Mouse (Mus musculus) mouse trophoblast stem cell (cell line): Measurements from ENCODE around the gene N4bp2l2.
"Not testable (repeated sequence)": the region's sequence is repeated elsewhere in the genome, so short reads cannot be mapped to it uniquely, and the experiment has no call there.

Source experiments
- in situ Hi-C, 2 experiments: fragments of 300-500 bp; cut with MseI, MboI; formaldehyde crosslinking; loops; 2 replicates in 1 of 2; 3 replicates in 1 of 2; pipeline ENCODE4 v1.15.1; 2025

N4bp2l2 gene

DNA sequence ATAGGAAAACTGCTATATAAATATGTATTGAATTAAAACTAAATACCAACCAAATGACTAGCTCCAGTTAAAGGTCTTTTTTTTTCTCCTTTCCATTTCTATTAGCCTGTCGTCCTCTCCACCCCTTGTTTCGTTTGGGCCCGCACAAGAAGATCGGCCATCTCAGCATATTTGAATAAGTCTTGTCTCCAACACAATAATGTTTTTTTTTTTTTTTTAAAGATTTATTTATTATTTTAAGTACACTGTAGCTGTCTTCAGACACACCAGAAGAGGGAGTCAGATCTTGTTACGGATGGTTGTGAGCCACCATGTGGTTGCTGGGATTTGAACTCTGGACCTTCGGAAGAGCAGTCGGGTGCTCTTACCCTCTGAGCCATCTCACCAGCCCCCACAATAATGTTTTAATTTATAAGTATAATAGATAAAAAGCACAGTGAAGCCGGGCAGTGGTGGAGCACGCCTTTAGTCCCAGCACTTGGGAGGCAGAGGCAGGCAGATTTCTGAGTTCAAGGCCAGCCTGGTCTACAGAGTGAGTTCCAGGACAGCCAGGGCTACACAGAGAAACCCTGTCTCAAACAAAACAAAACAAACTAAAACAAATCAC is at the start of gene N4bp2l2:
Gene N4bp2l2, minus strand, starts transcription at position 51 of the 607 bp plus-strand sequence.
- in situ Hi-C loops: not testable (repeated sequence)

- in situ Hi-C loops: no loop called here
Observed at GRCm38 (mm10) chr5:150713431-150713830, 47.4 kb upstream of the N4bp2l2 start.

DNA sequence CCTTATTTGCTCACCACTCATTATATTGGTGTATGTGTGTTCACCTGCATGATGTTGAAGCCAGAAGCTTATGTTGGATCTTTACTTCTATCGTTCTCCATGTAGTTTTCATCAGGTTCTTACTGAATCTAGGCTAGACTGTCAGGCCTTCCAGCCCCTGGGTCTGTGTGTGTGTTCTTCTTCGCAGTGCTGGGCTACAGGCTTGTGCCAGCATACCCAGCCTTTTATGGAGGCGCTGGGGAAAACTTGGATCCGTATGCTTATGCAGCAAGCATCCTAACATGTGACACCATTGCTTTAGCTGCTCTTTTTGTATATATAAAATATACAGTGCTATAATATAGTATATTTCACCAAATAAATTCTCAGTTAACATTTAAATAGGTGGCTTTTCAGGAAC is 45.5 kb upstream of the N4bp2l2 start:
- in situ Hi-C loops: no loop called here

GRCm38 (mm10) chr5:150707181-150707580 is 41.2 kb upstream of the N4bp2l2 start:
- in situ Hi-C loops: not testable (repeated sequence)

DNA sequence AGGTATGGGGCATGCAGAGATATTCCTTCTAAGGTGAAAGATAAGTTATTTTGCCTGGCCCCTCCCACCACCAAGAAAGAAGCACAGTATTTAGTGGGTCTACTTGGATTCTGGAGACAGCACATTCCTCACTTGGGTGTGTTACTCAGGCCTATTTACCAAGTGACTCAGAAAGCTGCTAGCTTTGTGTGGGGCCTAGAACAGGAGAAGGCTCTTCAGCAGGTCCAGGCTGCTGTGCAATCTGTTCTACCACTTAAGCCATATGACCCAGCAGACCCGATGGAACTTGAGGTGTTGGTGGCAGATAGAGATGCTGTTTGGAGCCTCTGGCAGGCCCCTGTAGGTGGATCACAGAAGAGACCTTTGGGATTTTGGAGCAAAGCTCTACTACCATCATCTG is 40.7 kb upstream of the N4bp2l2 start:
- in situ Hi-C loops: not testable (repeated sequence)

- in situ Hi-C loops: no loop called here
Observed at GRCm38 (mm10) chr5:150702714-150703113, 36.7 kb upstream of the N4bp2l2 start.

DNA sequence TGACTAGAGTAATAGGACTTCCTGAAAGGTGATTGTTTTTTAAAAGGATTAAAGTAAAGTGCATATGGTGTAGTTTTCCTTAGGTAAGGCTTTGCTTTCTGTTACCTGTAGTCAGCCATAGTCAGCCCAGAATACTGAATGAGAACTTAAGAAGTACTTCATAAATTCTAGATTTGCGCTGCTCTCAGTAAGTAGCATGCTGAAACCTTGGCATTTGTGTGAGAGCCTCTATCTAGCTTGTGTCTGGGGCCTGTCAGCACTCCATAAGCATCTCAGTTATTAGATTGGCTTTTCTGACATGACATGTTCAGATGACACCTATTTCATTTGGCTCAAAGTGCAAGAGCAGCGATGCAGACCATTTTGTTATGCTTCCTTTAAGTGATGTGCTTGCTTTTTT is 27.3 kb upstream of the N4bp2l2 start:
- in situ Hi-C loops: no loop called here

DNA sequence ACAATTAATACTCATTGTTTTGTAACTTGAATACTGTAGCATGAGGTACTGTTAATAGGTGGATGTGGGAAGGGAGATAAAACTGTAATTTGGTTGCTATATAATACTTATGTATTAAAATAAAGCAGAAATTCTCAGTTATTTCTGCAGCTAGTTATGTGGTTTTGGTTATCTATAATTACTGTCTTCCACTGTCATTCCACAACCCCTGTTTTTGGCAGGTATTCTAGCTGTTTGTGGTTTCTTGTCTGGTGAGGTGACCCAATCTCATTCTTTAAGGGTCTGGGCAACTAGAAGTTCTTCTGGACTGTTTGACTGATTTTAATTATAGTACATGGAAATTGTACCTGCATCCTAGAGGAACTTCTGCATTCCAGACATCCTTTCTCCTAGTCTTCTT is 24.7 kb upstream of the N4bp2l2 start:
- in situ Hi-C loops: no loop called here

DNA sequence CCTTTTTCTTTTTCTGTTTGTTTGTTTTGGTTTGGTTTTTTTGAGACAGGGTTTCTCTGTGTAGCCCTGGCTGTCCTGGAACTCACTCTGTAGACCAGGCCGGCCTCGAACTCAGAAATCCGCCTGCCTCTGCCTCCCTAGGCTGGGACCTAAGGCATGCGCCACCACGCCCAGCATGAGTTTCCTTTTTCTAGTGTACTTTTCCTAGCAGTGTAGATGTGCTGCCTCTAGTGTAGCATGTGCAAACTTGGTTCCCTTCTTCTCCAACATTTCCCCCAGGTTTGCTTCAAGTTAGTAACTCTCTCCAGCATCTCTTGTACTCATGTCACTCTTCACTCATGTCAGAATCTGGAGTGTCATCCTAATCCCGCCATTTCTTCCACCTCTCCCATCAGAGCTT is 16.9 kb upstream of the N4bp2l2 start:
- in situ Hi-C loops: not testable (repeated sequence)

GRCm38 (mm10) chr5:150674866-150675265 is 8.9 kb upstream of the N4bp2l2 start:
- in situ Hi-C loops: no loop called here

GRCm38 (mm10) chr5:150673880-150674621 is 8.1 kb upstream of the N4bp2l2 start:
- in situ Hi-C loops: no loop called here

DNA sequence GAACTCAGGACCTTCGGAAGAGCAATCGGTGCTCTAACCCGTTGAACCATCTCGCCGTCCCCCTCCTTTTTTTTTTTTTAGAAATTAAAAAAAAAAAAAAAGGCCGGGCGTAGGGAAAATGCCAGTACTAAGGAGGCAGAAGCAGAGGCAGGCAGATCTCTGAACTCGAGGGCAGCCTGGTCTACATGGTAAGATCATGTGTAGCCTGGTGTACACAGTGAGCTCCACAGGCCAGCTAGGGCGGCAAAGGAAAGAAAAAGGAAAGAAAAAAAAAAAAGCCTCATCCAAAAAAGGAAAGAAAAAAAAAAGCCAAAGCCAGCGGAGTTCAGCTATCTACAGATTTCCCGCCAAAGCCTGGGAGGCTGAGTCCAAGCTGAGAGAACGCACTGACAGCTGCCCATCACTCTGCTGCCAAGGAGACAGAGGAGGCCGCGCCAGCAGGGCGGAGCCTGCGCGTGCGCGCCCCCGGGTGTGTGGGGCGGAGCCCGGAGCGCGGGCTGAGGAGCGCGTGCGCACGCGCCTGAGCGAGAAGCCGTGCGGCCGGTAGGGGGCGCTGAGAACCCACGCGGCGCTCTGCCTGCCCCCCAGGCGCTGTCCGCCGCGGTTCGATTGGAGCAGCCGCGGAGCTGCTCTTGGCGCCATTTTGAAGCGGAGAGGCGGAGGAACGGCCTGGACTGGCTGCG is 7.3 kb upstream of the N4bp2l2 start, which contains the start of gene Pds5b:
Gene Pds5b, plus strand, starts transcription at position 587 of the 683 bp plus-strand sequence.
- in situ Hi-C loops: no loop called here

DNA sequence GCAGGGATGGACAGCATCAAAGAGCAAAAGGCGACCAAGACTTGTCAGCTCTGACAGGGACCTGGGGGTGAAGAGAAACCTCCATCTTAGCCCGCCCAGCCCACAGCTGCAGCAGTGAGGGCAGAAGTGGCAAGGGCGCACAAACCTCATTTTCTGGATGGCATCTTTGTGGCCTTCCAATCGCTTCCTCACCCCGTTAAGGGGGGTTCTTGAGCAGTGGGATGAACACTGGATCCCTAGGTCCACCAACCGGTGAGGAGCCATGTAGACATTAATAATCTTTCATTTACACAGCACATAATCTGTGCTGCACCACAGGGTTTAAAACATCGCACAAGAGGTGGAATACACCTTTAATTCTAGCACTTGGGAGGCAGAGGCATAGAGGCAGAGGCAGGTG is 6.4 kb upstream of the N4bp2l2 start:
- in situ Hi-C loops: no loop called here

DNA sequence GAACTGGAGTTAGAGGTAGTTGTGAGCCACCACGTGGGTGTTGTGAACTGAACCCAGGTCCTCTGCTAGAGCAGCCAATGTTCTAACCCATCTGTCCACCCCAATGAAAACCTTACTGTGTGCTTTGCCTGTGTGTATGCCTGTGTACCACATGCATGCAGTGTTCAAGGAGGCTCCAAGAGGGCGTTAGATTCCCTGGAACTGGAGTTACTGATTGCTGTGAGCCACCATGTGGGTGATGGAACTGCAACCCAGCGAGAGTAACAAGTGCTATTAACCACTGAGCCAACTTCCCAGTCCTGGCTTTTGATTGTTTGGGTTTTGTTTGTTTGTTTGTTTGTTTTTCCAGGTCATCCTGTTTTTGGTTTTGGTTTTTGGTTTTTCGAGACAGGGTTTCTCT is 2.7 kb upstream of the N4bp2l2 start:
- in situ Hi-C loops: no loop called here

DNA sequence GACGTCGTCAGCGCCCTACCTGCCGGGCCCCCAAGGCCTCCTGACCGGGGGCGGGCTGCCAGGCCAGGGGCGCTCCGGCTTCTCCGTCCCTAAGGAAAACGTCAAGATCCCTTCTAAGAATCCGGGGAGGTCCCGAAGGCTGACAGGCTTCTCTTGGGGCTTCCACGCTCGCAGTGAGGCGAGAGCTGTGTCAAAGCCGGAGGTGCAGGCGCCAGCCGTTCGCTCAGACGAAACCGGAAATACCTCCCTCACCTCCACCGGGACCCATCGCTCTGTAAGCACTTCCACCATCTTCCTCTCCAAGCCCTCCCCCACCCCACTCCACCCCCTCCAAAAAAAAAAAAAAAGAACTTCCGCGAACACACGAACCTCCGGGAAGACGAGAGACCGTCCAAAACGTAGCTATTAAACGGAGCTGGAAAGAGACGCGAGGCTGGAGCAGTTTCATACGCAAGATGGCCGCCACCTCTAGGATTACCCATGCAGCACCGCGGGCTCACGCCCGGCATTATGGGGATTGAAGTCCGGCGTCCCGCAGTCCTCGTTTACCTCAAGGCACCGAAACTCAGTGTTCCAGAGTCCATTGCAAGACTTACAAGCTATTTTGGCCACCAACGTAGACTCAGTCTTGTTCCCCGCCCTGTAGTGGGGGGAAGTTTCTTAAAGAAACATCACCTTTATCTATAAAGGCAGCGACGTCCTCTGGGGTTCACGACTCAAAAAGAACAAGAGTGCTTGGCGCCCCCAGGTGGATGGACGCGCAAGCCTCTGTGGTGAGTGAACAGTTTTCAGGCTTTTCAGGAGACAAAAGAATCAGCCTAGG is 640 bp downstream of the N4bp2l2 start:
- in situ Hi-C loops: no loop called here

DNA sequence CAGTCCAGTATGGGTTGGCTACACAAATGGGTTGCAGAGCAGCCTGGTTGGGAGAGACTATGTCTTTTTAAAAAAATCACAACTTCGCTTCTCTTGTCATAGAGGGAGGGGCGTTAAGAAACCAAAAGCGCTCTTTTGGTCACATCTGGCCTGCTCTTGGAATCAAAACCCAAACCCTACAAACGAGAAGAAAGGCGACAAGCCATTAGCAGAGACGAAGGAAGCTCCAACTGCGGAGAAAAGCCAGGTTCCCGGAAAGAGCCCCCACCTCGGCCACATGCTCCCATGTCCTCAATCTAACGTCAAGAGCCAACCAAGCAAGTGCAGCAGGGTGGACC is 1.2 kb downstream of the N4bp2l2 start:
- in situ Hi-C loops: no loop called here

DNA sequence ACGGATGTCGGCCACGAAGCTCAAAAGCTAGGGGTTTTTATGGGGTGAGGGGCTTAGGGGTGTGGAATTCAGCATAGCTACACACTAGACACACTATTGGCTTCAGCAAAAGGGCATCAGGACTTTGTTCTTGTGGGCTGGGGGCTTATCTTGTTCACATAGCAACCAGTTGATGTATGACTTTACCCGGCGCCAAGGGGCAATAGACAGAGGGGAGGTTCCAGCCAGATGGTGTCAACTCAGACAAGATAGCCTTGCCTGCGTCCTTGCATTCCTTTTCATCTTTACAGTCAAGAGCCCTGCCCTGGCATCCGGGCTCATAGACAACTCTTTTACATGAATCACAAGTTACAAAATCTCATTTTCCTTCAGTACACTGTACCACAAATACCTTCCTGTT is 2.1 kb downstream of the N4bp2l2 start:
- in situ Hi-C loops: not testable (repeated sequence)

- in situ Hi-C loops: not testable (repeated sequence)
Observed at GRCm38 (mm10) chr5:150660296-150660695, 5.7 kb downstream of the N4bp2l2 start.

DNA sequence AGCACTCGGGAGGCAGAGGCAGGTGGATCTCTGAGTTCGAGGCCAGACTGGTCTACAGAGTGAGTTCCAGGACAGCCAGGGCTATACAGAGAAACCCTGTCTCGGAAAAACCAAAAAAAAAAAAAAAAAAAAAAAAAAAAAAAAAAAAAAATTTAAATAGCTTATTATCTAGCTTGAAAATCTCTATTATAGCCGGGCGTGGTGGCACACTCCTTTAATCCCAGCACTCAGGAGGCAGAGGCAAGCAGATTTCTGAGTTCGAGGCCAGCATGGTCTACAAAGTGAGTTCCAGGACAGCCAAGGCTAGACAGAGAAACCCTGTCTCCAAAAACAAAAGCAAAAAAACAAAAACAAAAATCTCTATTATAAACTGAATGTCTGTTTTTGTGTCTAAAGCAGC is 6.6 kb downstream of the N4bp2l2 start:
- in situ Hi-C loops: not testable (repeated sequence)

- in situ Hi-C loops: no loop called here
Observed at GRCm38 (mm10) chr5:150654548-150654947, 11.4 kb downstream of the N4bp2l2 start.

DNA sequence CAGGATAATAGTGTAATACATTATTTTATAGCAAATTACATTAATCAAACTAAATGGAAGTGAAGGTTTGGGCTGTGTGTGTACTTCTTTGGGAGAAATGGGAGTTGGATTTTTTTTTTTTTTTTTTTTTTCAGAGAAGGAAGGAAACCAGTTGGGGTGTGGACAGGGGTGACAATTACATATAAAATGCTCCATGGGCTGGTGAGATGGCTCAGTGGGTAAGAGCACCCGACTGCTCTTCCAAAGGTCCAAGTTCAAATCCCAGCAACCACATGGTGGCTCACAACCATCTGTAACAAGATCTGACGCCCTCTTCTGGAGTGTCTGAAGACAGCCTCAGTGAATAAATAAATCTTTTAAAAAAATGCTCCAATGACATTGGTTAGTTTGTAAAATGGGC is 13.4 kb downstream of the N4bp2l2 start:
- in situ Hi-C loops: no loop called here

DNA sequence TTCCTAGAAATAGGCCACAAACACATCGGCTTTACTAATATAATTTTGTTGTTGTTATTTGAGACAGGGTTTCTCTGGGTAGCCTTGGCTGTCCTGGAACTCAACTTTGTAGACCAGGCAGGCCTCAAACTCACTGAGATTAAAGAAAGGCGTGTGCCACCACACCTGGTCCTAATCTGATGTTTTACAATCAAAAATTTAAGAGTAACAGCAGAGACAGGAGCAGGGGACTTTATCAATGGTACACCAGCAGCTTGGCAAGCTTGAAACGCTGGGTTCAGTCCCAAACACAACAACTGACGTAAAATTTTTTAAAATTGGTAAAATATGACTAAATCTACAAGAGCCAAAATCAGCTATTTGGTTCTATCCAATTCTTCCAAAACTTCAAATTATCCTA is 21.1 kb downstream of the N4bp2l2 start:
- in situ Hi-C loops: no loop called here
